Mouse (Mus musculus) cortical plate, adult 2 months (tissue): Measurements from ENCODE around the gene Olfr1419.

Source experiments
- CTCF ChIP-seq: fragments of 200-500 bp; IDR thresholded peaks from 2 replicates; pipeline ENCODE4 v1.5.1; 2011; ENCODE audit warnings: mild to moderate bottlenecking, control low read depth, low read length; ENCODE audit not compliant: insufficient read depth; ENCODE audit errors: extremely low read depth
- POLR2A ChIP-seq: fragments of 200-500 bp; IDR thresholded peaks from 2 replicates; pipeline ENCODE4 v1.6.1; 2011; ENCODE audit warnings: mild to moderate bottlenecking, low read length, control low read depth; ENCODE audit not compliant: insufficient read depth; ENCODE audit errors: extremely low read depth

- TF ChIP-seq POLR2A (no peak), CTCF (no peak)
Observed at GRCm38 (mm10) chr19:11856506-11856905, 18.4 kb downstream of the Olfr1419 start.
